Mouse (Mus musculus) megakaryocyte, embryonic 14.5 days (primary cell): Measurements from ENCODE around the gene Kir3dl2. TPM values are rescaled to one million over a fixed set of nuclear protein-coding genes. Genes with fewer than 3 reads are reported as not detected.
"Not testable (repeated sequence)": the region's sequence is repeated elsewhere in the genome, so short reads cannot be mapped to it uniquely, and the experiment has no call there.

Source experiments
- H3K27me3 ChIP-seq: replicated peaks from 2 replicates; pipeline ENCODE3; 2012; ENCODE audit warnings: inconsistent platforms
- H3K36me3 ChIP-seq: replicated peaks from 2 replicates; pipeline ENCODE3; 2012; ENCODE audit warnings: low read length, inconsistent platforms, mixed read lengths
- H3K4me1 ChIP-seq: 2 replicates; pipeline ENCODE4 v1.6.1; 2012; ENCODE audit warnings: inconsistent platforms
- H3K4me3 ChIP-seq: replicated peaks from 2 replicates; pipeline ENCODE3; 2012; ENCODE audit warnings: moderate library complexity, mild to moderate bottlenecking, inconsistent platforms
- H3K9me3 ChIP-seq: 2 replicates; pipeline ENCODE4 v1.6.1; 2012; ENCODE audit warnings: inconsistent platforms
- FLI1 ChIP-seq: IDR thresholded peaks from 2 replicates; pipeline ENCODE4 v1.6.1; 2012; ENCODE audit warnings: low read length, inconsistent platforms, mixed read lengths
- GATA1 ChIP-seq: IDR thresholded peaks from 3 replicates; pipeline ENCODE4 v1.6.1; 2012; ENCODE audit warnings: mixed read lengths, low read length, inconsistent platforms, borderline replicate concordance
- polyA plus RNA-seq: library from polyadenylated mRNA; stranded (reverse); fragments of >175 nt; gene quantifications from 2 replicates; pipeline ENCODE4 v1.2.3, GENCODE M21; 2012; ENCODE audit warnings: low replicate concordance; ENCODE audit not compliant: insufficient read depth

Gene Kir3dl2
- not detected in 2 replicates for polyA plus RNA-seq

GRCm38 (mm10) chrX:136543956-136544355, at the start of gene Kir3dl2:
Gene Kir3dl2, minus strand, starts transcription at chrX:136544056.
- H3K4me3 ChIP-seq, H3K36me3 ChIP-seq, H3K27me3 ChIP-seq, H3K9me3 ChIP-seq, H3K4me1 ChIP-seq: not testable (repeated sequence)

- Histone ChIP-seq H3K27me3 (peaks cover 7% of the 10 kb centered on the region), H3K4me1 (no peaks in the 10 kb centered on the region), H3K4me3 (no peak overlapping the region), H3K9me3 (no peaks in the 10 kb centered on the region), H3K36me3 (no peaks in the 10 kb centered on the region)
- no peak for TF ChIP-seq GATA1
- no peak for TF ChIP-seq FLI1
These were observed 47.0 kb upstream of the Kir3dl2 start for GRCm38 (mm10) chrX:136590897-136591257.

- Histone ChIP-seq H3K27me3 (peaks cover 7% of the 10 kb centered on the region), H3K4me1 (no peaks in the 10 kb centered on the region), H3K4me3 (no peak within 1 kb of the TSS), H3K36me3 (no peaks in the 10 kb centered on the region), H3K9me3 (no peaks in the 10 kb centered on the region)
- TF ChIP-seq FLI1, result no peak
- no peak for TF ChIP-seq GATA1
These were observed 46.5 kb upstream of the Kir3dl2 start, which contains the start of gene Tceal3 for GRCm38 (mm10) chrX:136590199-136590896. Gene Tceal3, plus strand, starts transcription at chrX:136590842.

- no peaks in the 10 kb centered on the region for H3K4me1 ChIP-seq
- H3K9me3 ChIP-seq, result no peaks in the 10 kb centered on the region
- TF ChIP-seq GATA1 (no peak), FLI1 (no peak)
- H3K36me3 ChIP-seq, result no peaks in the 10 kb centered on the region
- H3K4me3 ChIP-seq, result no peak overlapping the region
- no peaks in the 10 kb centered on the region for H3K27me3 ChIP-seq
These were observed 40.8 kb upstream of the Kir3dl2 start for GRCm38 (mm10) chrX:136584617-136585016.

- H3K4me1 ChIP-seq, H3K36me3 ChIP-seq, H3K4me3 ChIP-seq, H3K9me3 ChIP-seq, H3K27me3 ChIP-seq: not testable (repeated sequence)
These were observed 25.2 kb upstream of the Kir3dl2 start for GRCm38 (mm10) chrX:136569094-136569493.

GRCm38 (mm10) chrX:136517699-136518098, 26.2 kb downstream of the Kir3dl2 start, which contains the start of gene Kir3dl1:
Gene Kir3dl1, plus strand, starts transcription at chrX:136517999.
- not testable (repeated sequence) for H3K27me3 ChIP-seq, H3K4me1 ChIP-seq, H3K36me3 ChIP-seq, H3K9me3 ChIP-seq, H3K4me3 ChIP-seq

Other genes starting within 250 kb of the Kir3dl2 start
- 0.12 TPM in 1 of 2 replicates, not detected in the other for gene Kir3dl1, start 26.1 kb downstream of the Kir3dl2 start, polyA plus RNA-seq
- not detected in 2 replicates for gene Tceal3, start 46.8 kb upstream of the Kir3dl2 start, polyA plus RNA-seq
- not detected in 2 replicates for gene Tceal1, start 163.9 kb upstream of the Kir3dl2 start, polyA plus RNA-seq
- gene Morf4l2, start 199.6 kb upstream of the Kir3dl2 start, polyA plus RNA-seq, result 77.8 and 360 TPM in 2 replicates
- gene Glra4, start 236.1 kb upstream of the Kir3dl2 start, polyA plus RNA-seq, result not detected in 2 replicates